Mouse (Mus musculus) MEL (cell line): Measurements from ENCODE around the gene Soga3. TPM values are rescaled to one million over a fixed set of nuclear protein-coding genes. Genes with fewer than 3 reads are reported as not detected.

Experiments
- DNase-seq: peaks from one replicate; pipeline ENCODE4 v3.0.0; 2011; ENCODE audit warnings: low read depth, low spot score
- H3K27ac ChIP-seq: 2 replicates; pipeline ENCODE4 v1.5.1; 2012; ENCODE audit warnings: low read depth, mild to moderate bottlenecking, control low read depth, low read length, moderate library complexity; ENCODE audit not compliant: control insufficient read depth
- H3K27me3 ChIP-seq, 2 experiments: fragments of 150-350 bp in 1 of 2; sonication (generic) in 1 of 2; 2 replicates each; pipeline ENCODE4 v1.6.1; 2012; ENCODE audit warnings: low read length in 2 of 2, mild to moderate bottlenecking in 2 of 2, improper control_type of control experiment in 1 of 2, moderate library complexity in 1 of 2; ENCODE audit not compliant: insufficient read depth in 2 of 2, control insufficient read depth in 1 of 2
- H3K36me3 ChIP-seq, 2 experiments: 2 replicates each; pipeline ENCODE4 v1.6.1; 2012 to 2014; ENCODE audit warnings: low read length in 2 of 2, improper control_type of control experiment in 1 of 2, inconsistent platforms in 1 of 2, mild to moderate bottlenecking in 1 of 2; ENCODE audit not compliant: insufficient read depth in 2 of 2, control insufficient read depth in 1 of 2
- H3K4me1 ChIP-seq, 2 experiments: fragments of 150-350 bp in 1 of 2; sonication (generic) in 1 of 2; 2 replicates each; pipeline ENCODE4 v1.6.1; 2012; ENCODE audit warnings: low read length in 2 of 2, improper control_type of control experiment in 1 of 2, mild to moderate bottlenecking in 1 of 2; ENCODE audit not compliant: insufficient read depth in 2 of 2, control insufficient read depth in 1 of 2
- H3K4me3 ChIP-seq, 2 experiments: fragments of 150-350 bp in 1 of 2; sonication (generic) in 1 of 2; 2 replicates each; pipeline ENCODE4 v1.5.1; 2012; ENCODE audit warnings: low read depth in 2 of 2, low read length in 2 of 2, mild to moderate bottlenecking in 2 of 2, moderate library complexity in 2 of 2, control low read depth in 1 of 2, improper control_type of control experiment in 1 of 2; ENCODE audit not compliant: control insufficient read depth in 1 of 2, insufficient read depth in 1 of 2
- H3K79me2 ChIP-seq: 2 replicates; pipeline ENCODE4 v1.6.1; 2012; ENCODE audit warnings: mild to moderate bottlenecking, low read length, moderate library complexity; ENCODE audit not compliant: control insufficient read depth, poor library complexity, insufficient read depth
- H3K9ac ChIP-seq: 2 replicates; pipeline ENCODE4 v1.6.1; 2012; ENCODE audit warnings: low read depth, mild to moderate bottlenecking, control low read depth, low read length, moderate library complexity; ENCODE audit not compliant: control insufficient read depth, poor library complexity, severe bottlenecking
- H3K9me3 ChIP-seq: fragments of 150-350 bp; sonication (generic); replicated peaks from 2 replicates; pipeline ENCODE4 v1.6.1; 2012; ENCODE audit warnings: mild to moderate bottlenecking, low read length, improper control_type of control experiment, moderate library complexity; ENCODE audit not compliant: insufficient read depth
- BHLHE40 ChIP-seq: IDR thresholded peaks from 2 replicates; pipeline ENCODE4 v1.6.1; 2012; ENCODE audit warnings: low read depth, mild to moderate bottlenecking, inconsistent platforms, low read length, improper control_type of control experiment, borderline replicate concordance
- CHD1 ChIP-seq: IDR thresholded peaks from 2 replicates; pipeline ENCODE4 v1.6.1; 2012; ENCODE audit warnings: low read depth, mild to moderate bottlenecking, inconsistent platforms, low read length, improper control_type of control experiment
- CTCF ChIP-seq, 3 experiments: IDR thresholded peaks in 2 of 3; conservative IDR thresholded peaks in 1 of 3; 2 replicates each; pipeline ENCODE4 v1.5.1; 2011 to 2012; ENCODE audit warnings: low read length in 3 of 3, low read depth in 2 of 3, mild to moderate bottlenecking in 2 of 3, improper control_type of control experiment in 1 of 3, inconsistent platforms in 1 of 3, mixed read lengths in 1 of 3, moderate library complexity in 1 of 3; ENCODE audit not compliant: control insufficient read depth in 1 of 3, insufficient read depth in 1 of 3, poor library complexity in 1 of 3, severe bottlenecking in 1 of 3
- ELF1 ChIP-seq: IDR thresholded peaks from 2 replicates; pipeline ENCODE4 v1.6.1; 2014; ENCODE audit warnings: low read depth, mild to moderate bottlenecking, inconsistent platforms, low read length, improper control_type of control experiment, moderate library complexity
- EP300 ChIP-seq, 2 experiments: IDR thresholded peaks; 2 replicates each; pipeline ENCODE4 v1.6.1; 2011; ENCODE audit warnings: improper control_type of control experiment in 2 of 2, low read length in 2 of 2, low read depth in 1 of 2, mild to moderate bottlenecking in 1 of 2
- ETS1 ChIP-seq: IDR thresholded peaks from 2 replicates; pipeline ENCODE4 v1.6.1; 2012; ENCODE audit warnings: low read depth, mild to moderate bottlenecking, inconsistent platforms, low read length, improper control_type of control experiment, moderate library complexity
- GATA1 ChIP-seq: IDR thresholded peaks from 2 replicates; pipeline ENCODE4 v1.6.1; 2011; ENCODE audit warnings: low read depth, low read length, improper control_type of control experiment
- HCFC1 ChIP-seq: IDR thresholded peaks from 2 replicates; pipeline ENCODE4 v1.6.1; 2012; ENCODE audit warnings: low read depth, mild to moderate bottlenecking, inconsistent platforms, low read length, improper control_type of control experiment, moderate library complexity
- JUND ChIP-seq: IDR thresholded peaks from 2 replicates; pipeline ENCODE4 v1.6.1; 2011; ENCODE audit warnings: low read depth, mild to moderate bottlenecking, improper control_type of control experiment, low read length
- KAT2A ChIP-seq: conservative IDR thresholded peaks from 2 replicates; pipeline ENCODE4 v1.6.1; 2012; ENCODE audit warnings: low read depth, low read length, improper control_type of control experiment, inconsistent platforms
- MAX ChIP-seq: IDR thresholded peaks from 2 replicates; pipeline ENCODE4 v1.6.1; 2011; ENCODE audit warnings: low read length, improper control_type of control experiment
- MAZ ChIP-seq: IDR thresholded peaks from 2 replicates; pipeline ENCODE4 v1.6.1; 2012; ENCODE audit warnings: low read depth, mild to moderate bottlenecking, inconsistent platforms, low read length, improper control_type of control experiment
- MEF2A ChIP-seq: IDR thresholded peaks from 2 replicates; pipeline ENCODE4 v1.6.1; 2014; ENCODE audit warnings: low read depth, mild to moderate bottlenecking, inconsistent platforms, low read length, improper control_type of control experiment; ENCODE audit not compliant: poor library complexity, insufficient replicate concordance, severe bottlenecking; ENCODE audit errors: extremely low read depth
- MYB ChIP-seq: IDR thresholded peaks from 2 replicates; pipeline ENCODE4 v1.6.1; 2011; ENCODE audit warnings: mild to moderate bottlenecking, low read depth, low read length, improper control_type of control experiment
- MYC ChIP-seq: IDR thresholded peaks from 2 replicates; pipeline ENCODE4 v1.6.1; 2011; ENCODE audit warnings: low read depth, mild to moderate bottlenecking, low read length, improper control_type of control experiment, moderate library complexity
- POLR2AphosphoS2 ChIP-seq: IDR thresholded peaks from 2 replicates; pipeline ENCODE4 v1.6.1; 2011; ENCODE audit warnings: low read length, improper control_type of control experiment
- RCOR1 ChIP-seq: IDR thresholded peaks from 2 replicates; pipeline ENCODE4 v1.6.1; 2012; ENCODE audit warnings: low read depth, mild to moderate bottlenecking, inconsistent platforms, low read length, improper control_type of control experiment
- TCF12 ChIP-seq: IDR thresholded peaks from 2 replicates; pipeline ENCODE4 v1.6.1; 2014; ENCODE audit warnings: low read depth, mild to moderate bottlenecking, inconsistent platforms, low read length, improper control_type of control experiment, moderate library complexity
- UBTF ChIP-seq: IDR thresholded peaks from 2 replicates; pipeline ENCODE4 v1.6.1; 2012; ENCODE audit warnings: low read depth, mild to moderate bottlenecking, inconsistent platforms, low read length, improper control_type of control experiment, moderate library complexity, borderline replicate concordance; ENCODE audit not compliant: insufficient read depth
- USF2 ChIP-seq, 2 experiments: IDR thresholded peaks; 2 replicates each; pipeline ENCODE4 v1.6.1; 2011 to 2012; ENCODE audit warnings: improper control_type of control experiment in 2 of 2, low read length in 2 of 2, borderline replicate concordance in 1 of 2, inconsistent platforms in 1 of 2, low read depth in 1 of 2, mild to moderate bottlenecking in 1 of 2; ENCODE audit not compliant: insufficient read depth in 1 of 2
- ZC3H11A ChIP-seq: IDR thresholded peaks from 2 replicates; pipeline ENCODE4 v1.6.1; 2012; ENCODE audit warnings: low read depth, mild to moderate bottlenecking, inconsistent platforms, low read length, improper control_type of control experiment
- ZMIZ1 ChIP-seq: IDR thresholded peaks from 2 replicates; pipeline ENCODE4 v1.6.1; 2012; ENCODE audit warnings: low read depth, mild to moderate bottlenecking, inconsistent platforms, low read length, improper control_type of control experiment, moderate library complexity
- ZNF384 ChIP-seq: IDR thresholded peaks from 2 replicates; pipeline ENCODE4 v1.6.1; 2012; ENCODE audit warnings: low read depth, mild to moderate bottlenecking, inconsistent platforms, low read length, improper control_type of control experiment
- polyA plus RNA-seq, 2 experiments: library from polyadenylated mRNA; stranded (reverse) in 1 of 2; unstranded in 1 of 2; fragments of >175 nt in 1 of 2; fragments of >200 nt in 1 of 2; gene quantifications; 2 replicates each; pipeline versions ENCODE4 v1.2.1 to v1.2.4; 2012; ENCODE audit warnings: low replicate concordance in 2 of 2, low read depth in 1 of 2; ENCODE audit not compliant: insufficient read length in 2 of 2, insufficient read depth in 1 of 2, missing spikeins in 1 of 2
- total RNA-seq: library from RNA; depleted of rRNA; stranded (reverse); fragments of 300-350 nt; gene quantifications from 2 replicates; pipeline ENCODE4 v1.2.3, GENCODE M21; 2012

Soga3 gene
- total and polyA plus RNA-seq, 3 experiments: not detected

- H3K79me2 ChIP-seq: no peaks in the 10 kb centered on the region
- H3K36me3 ChIP-seq: no peaks in the 10 kb centered on the region
- H3K9me3 ChIP-seq: no peaks in the 10 kb centered on the region
- no peak for TF ChIP-seq ETS1
- no peak for TF ChIP-seq RCOR1
- TF ChIP-seq ZNF384: no peak
- no peak for TF ChIP-seq MEF2A
- no peak for TF ChIP-seq HCFC1
- TF ChIP-seq UBTF: no peak
- no peak for TF ChIP-seq MAZ
- no peak for TF ChIP-seq MYC
- TF ChIP-seq ZMIZ1: no peak
- TF ChIP-seq EP300 (IDR thresholded peaks at IDR 0.05; ENCODE audit: low read depth in 1 of 2, low read length in 2 of 2): no peak
- TF ChIP-seq POLR2AphosphoS2: no peak
- TF ChIP-seq GATA1: no peak
- no peak for TF ChIP-seq MYB
- no peak for TF ChIP-seq ZC3H11A
- TF ChIP-seq TCF12: no peak
- DNase-seq: no peak
- H3K27ac ChIP-seq: no peak overlapping the region
- H3K4me1 ChIP-seq: no peaks in the 10 kb centered on the region
- no peaks in the 10 kb centered on the region for H3K27me3 ChIP-seq
- H3K9ac ChIP-seq: no peak overlapping the region
- H3K4me3 ChIP-seq: no peak overlapping the region
These were observed 33.2 kb downstream of the Soga3 start for GRCm38 (mm10) chr10:29176881-29177280.

DNA sequence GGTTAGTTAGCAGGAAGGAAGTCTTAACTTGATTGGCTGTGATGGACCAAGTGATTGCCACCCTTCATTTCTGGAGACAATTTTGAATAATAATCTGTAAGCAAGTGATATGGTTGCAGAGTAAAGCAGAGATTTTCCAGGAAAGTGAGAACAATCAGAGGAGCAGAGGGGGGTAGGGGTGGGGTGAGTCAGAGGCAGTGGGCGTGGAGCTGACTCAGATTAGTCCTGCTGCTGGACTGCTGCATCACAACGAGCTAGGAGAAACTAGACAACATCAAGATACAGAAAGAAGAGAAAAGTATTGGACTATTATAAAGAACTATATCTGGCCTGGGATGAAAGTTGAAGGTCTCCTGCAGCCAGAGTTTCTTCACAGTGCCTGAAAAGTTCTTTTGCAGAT is 34.4 kb downstream of the Soga3 start:
- DNase-seq: no peak
- Histone ChIP-seq H3K4me3 (no peak overlapping the region), H3K9me3 (no peaks in the 10 kb centered on the region), H3K27ac (no peak overlapping the region), H3K79me2 (no peaks in the 10 kb centered on the region), H3K36me3 (no peaks in the 10 kb centered on the region), H3K27me3 (no peaks in the 10 kb centered on the region), H3K4me1 (no peaks in the 10 kb centered on the region), H3K9ac (no peak overlapping the region)
- TF ChIP-seq MYC (no peak), POLR2AphosphoS2 (no peak), KAT2A (no peak)

GRCm38 (mm10) chr10:29180210-29180609 is 36.6 kb downstream of the Soga3 start:
- no peaks in the 10 kb centered on the region for H3K79me2 ChIP-seq
- H3K9me3 ChIP-seq: no peaks in the 10 kb centered on the region
- no peak overlapping the region for H3K27ac ChIP-seq
- TF ChIP-seq BHLHE40 (no peak), CTCF (IDR thresholded peaks at IDR 0.05 in 2 of 3, conservative IDR thresholded peaks at IDR 0.05 in 1 of 3; ENCODE audit: control insufficient read depth in 1 of 3, insufficient read depth in 1 of 3, low read depth in 2 of 3, low read length in 3 of 3, poor library complexity in 1 of 3, severe bottlenecking in 1 of 3) (no peak), TCF12 (no peak), HCFC1 (no peak), JUND (no peak), ETS1 (no peak), CHD1 (no peak), MAX (no peak), USF2 (IDR thresholded peaks at IDR 0.05; ENCODE audit: borderline replicate concordance in 1 of 2, insufficient read depth in 1 of 2, low read depth in 1 of 2, low read length in 2 of 2) (no peak), ELF1 (no peak)
- TF ChIP-seq, all 39 proteins: peak for 0
- H3K4me3 ChIP-seq: no peak overlapping the region
- no peak overlapping the region for H3K9ac ChIP-seq
- no peaks in the 10 kb centered on the region for H3K36me3 ChIP-seq
- no peaks in the 10 kb centered on the region for H3K27me3 ChIP-seq
- DNase-seq: no peak
- H3K4me1 ChIP-seq: no peaks in the 10 kb centered on the region
